Mouse (Mus musculus): ENCODE results near the gene Plagl1. TPM values are rescaled to one million over a fixed set of nuclear protein-coding genes. Genes with fewer than 3 reads are reported as not detected.

The Plagl1 gene
- total RNA-seq (2014; rRNA removed; ENCODE audit: low replicate concordance) (560 and 720 TPM in 2 replicates), polyA plus RNA-seq (2015; fragmentation: Nextera tagmentation; extraction: Ambion mirVana) (63.9 and 66.0 TPM in 2 replicates)

- 67% methylated on average over 11 of the region's 11 CpGs for WGBS
- ATAC-seq (ENCODE audit: insufficient read depth, low read depth) (no peak), DNase-seq (ENCODE audit: low spot score) (no peak)
- Histone ChIP-seq H3K27ac (ENCODE audit: low read depth) (no peak within 1 kb of the TSS), H3K4me1 (ENCODE audit: control insufficient read depth, insufficient read depth) (no peaks in the 10 kb centered on the region), H3K9ac (replicated peaks; ENCODE audit: low read depth, low read length) (no peak within 1 kb of the TSS), H3K9me3 (replicated peaks; ENCODE audit: control insufficient read depth, low read length) (no peaks in the 10 kb centered on the region), H3K4me3 (ENCODE audit: low read depth, low read length) (peak within 1 kb of the TSS; percentile 39), H3K27me3 (ENCODE audit: control insufficient read depth, insufficient read depth, low read length) (peaks cover 15% of the 10 kb centered on the region), H3K36me3 (replicated peaks; ENCODE audit: control insufficient read depth, insufficient read depth, low read length) (no peaks in the 10 kb centered on the region), H3K4me2 (ENCODE audit: low read depth, low read length) (peak within 1 kb of the TSS; percentile 67)
- no peak for TF ChIP-seq EP300 (IDR thresholded peaks at IDR 0.05; ENCODE audit: low read depth)
- no peak for TF ChIP-seq CTCF (IDR thresholded peaks at IDR 0.05; ENCODE audit: low read depth)
These were observed at the start of gene Plagl1 for GRCm38 (mm10) chr10:13060021-13060668. Gene Plagl1, plus strand, starts transcription at chr10:13060504.

GRCm38 (mm10) chr10:13014026-13014425 is 46.3 kb upstream of the Plagl1 start:
- H3K4me1 ChIP-seq (ENCODE audit: control insufficient read depth, insufficient read depth): peaks cover 5% of the 10 kb centered on the region; the same call in 1 of the 2 replicates
- no peak for TF ChIP-seq CTCF (IDR thresholded peaks at IDR 0.05; ENCODE audit: low read depth)
- no peak for TF ChIP-seq EP300 (IDR thresholded peaks at IDR 0.05; ENCODE audit: low read depth)
- no peak overlapping the region for H3K9ac ChIP-seq (replicated peaks; ENCODE audit: low read depth, low read length)
- no peak overlapping the region for H3K4me3 ChIP-seq (ENCODE audit: low read depth, low read length)
- no peak for ATAC-seq (ENCODE audit: insufficient read depth, low read depth)
- H3K9me3 ChIP-seq (replicated peaks; ENCODE audit: control insufficient read depth, low read length): no peaks in the 10 kb centered on the region
- DNase-seq (ENCODE audit: low spot score): no peak
- 74% methylated on average over 7 of the region's 7 CpGs for WGBS
- H3K27ac ChIP-seq (ENCODE audit: low read depth): no peak overlapping the region
- H3K36me3 ChIP-seq (replicated peaks; ENCODE audit: control insufficient read depth, insufficient read depth, low read length): no peaks in the 10 kb centered on the region
- H3K4me2 ChIP-seq (ENCODE audit: low read depth, low read length): no peak overlapping the region
- no peaks in the 10 kb centered on the region for H3K27me3 ChIP-seq (ENCODE audit: control insufficient read depth, insufficient read depth, low read length)

GRCm38 (mm10) chr10:13016573-13016972 is 43.7 kb upstream of the Plagl1 start:
- 13% methylated on average over 4 of the region's 4 CpGs for WGBS
- peak; percentile 39 for ATAC-seq (ENCODE audit: insufficient read depth, low read depth)
- peak; percentile 83 for DNase-seq (ENCODE audit: low spot score)
- H3K27ac ChIP-seq (ENCODE audit: low read depth): no peak overlapping the region
- no peak overlapping the region for H3K4me2 ChIP-seq (ENCODE audit: low read depth, low read length)
- H3K4me1 ChIP-seq (ENCODE audit: control insufficient read depth, insufficient read depth): no peaks in the 10 kb centered on the region
- H3K9ac ChIP-seq (replicated peaks; ENCODE audit: low read depth, low read length): no peak overlapping the region
- no peaks in the 10 kb centered on the region for H3K36me3 ChIP-seq (replicated peaks; ENCODE audit: control insufficient read depth, insufficient read depth, low read length)
- TF ChIP-seq EP300 (IDR thresholded peaks at IDR 0.05; ENCODE audit: low read depth): no peak
- TF ChIP-seq CTCF (IDR thresholded peaks at IDR 0.05; ENCODE audit: low read depth): peak; percentile 78
- no peaks in the 10 kb centered on the region for H3K9me3 ChIP-seq (replicated peaks; ENCODE audit: control insufficient read depth, low read length)
- no peaks in the 10 kb centered on the region for H3K27me3 ChIP-seq (ENCODE audit: control insufficient read depth, insufficient read depth, low read length)
- no peak overlapping the region for H3K4me3 ChIP-seq (ENCODE audit: low read depth, low read length)

- 65% methylated on average over 7 of the region's 7 CpGs for WGBS
These were observed 41.8 kb upstream of the Plagl1 start for GRCm38 (mm10) chr10:13018510-13018909.

GRCm38 (mm10) chr10:13019026-13019425 is 41.3 kb upstream of the Plagl1 start:
- TF ChIP-seq EP300 (IDR thresholded peaks at IDR 0.05; ENCODE audit: low read depth) (no peak), CTCF (IDR thresholded peaks at IDR 0.05; ENCODE audit: low read depth) (no peak)
- Histone ChIP-seq H3K4me3 (ENCODE audit: low read depth, low read length) (no peak overlapping the region), H3K27me3 (ENCODE audit: control insufficient read depth, insufficient read depth, low read length) (no peaks in the 10 kb centered on the region), H3K4me1 (ENCODE audit: control insufficient read depth, insufficient read depth) (no peaks in the 10 kb centered on the region), H3K9ac (replicated peaks; ENCODE audit: low read depth, low read length) (no peak overlapping the region), H3K36me3 (replicated peaks; ENCODE audit: control insufficient read depth, insufficient read depth, low read length) (no peaks in the 10 kb centered on the region), H3K27ac (ENCODE audit: low read depth) (no peak overlapping the region), H3K4me2 (ENCODE audit: low read depth, low read length) (no peak overlapping the region), H3K9me3 (replicated peaks; ENCODE audit: control insufficient read depth, low read length) (no peaks in the 10 kb centered on the region)
- DNase-seq (ENCODE audit: low spot score) (no peak), ATAC-seq (ENCODE audit: insufficient read depth, low read depth) (no peak)
- 70% methylated on average over 5 of the region's 5 CpGs for WGBS

More at GRCm38 (mm10) chr10:13018510-13018909, 41.8 kb upstream of the Plagl1 start:
- H3K4me1 ChIP-seq (ENCODE audit: control insufficient read depth, insufficient read depth): no peaks in the 10 kb centered on the region
- H3K4me2 ChIP-seq (ENCODE audit: low read depth, low read length): no peak overlapping the region
- no peaks in the 10 kb centered on the region for H3K36me3 ChIP-seq (replicated peaks; ENCODE audit: control insufficient read depth, insufficient read depth, low read length)
- DNase-seq (ENCODE audit: low spot score) (peak; percentile 54), ATAC-seq (ENCODE audit: insufficient read depth, low read depth) (peak; percentile 33; the same call in 1 of the 2 replicates)
- H3K4me3 ChIP-seq (ENCODE audit: low read depth, low read length): no peak overlapping the region
- TF ChIP-seq CTCF (IDR thresholded peaks at IDR 0.05; ENCODE audit: low read depth) (peak; percentile 75), EP300 (IDR thresholded peaks at IDR 0.05; ENCODE audit: low read depth) (no peak)
- no peaks in the 10 kb centered on the region for H3K9me3 ChIP-seq (replicated peaks; ENCODE audit: control insufficient read depth, low read length)
- no peak overlapping the region for H3K27ac ChIP-seq (ENCODE audit: low read depth)
- no peak overlapping the region for H3K9ac ChIP-seq (replicated peaks; ENCODE audit: low read depth, low read length)
- H3K27me3 ChIP-seq (ENCODE audit: control insufficient read depth, insufficient read depth, low read length): no peaks in the 10 kb centered on the region

Measured in heart, postnatal 0 days (tissue).